Mouse (Mus musculus) erythroblast, embryonic 14.5 days (primary cell): ENCODE measurements around the gene Taf4. TPM values are rescaled to one million over a fixed set of nuclear protein-coding genes. Genes with fewer than 3 reads are reported as not detected.

Source experiments
- H3K27me3 ChIP-seq: 2 replicates; pipeline ENCODE4 v1.6.1; 2012; ENCODE audit warnings: inconsistent platforms; ENCODE audit not compliant: control insufficient read depth
- H3K36me3 ChIP-seq: 2 replicates; pipeline ENCODE4 v1.6.1; 2012; ENCODE audit warnings: mild to moderate bottlenecking, inconsistent platforms; ENCODE audit not compliant: control insufficient read depth
- H3K4me1 ChIP-seq: 2 replicates; pipeline ENCODE4 v1.6.1; 2012; ENCODE audit warnings: inconsistent platforms; ENCODE audit not compliant: control insufficient read depth
- H3K4me3 ChIP-seq: replicated peaks from 2 replicates; pipeline ENCODE3; 2012; ENCODE audit warnings: moderate library complexity, mild to moderate bottlenecking, inconsistent platforms
- H3K9me3 ChIP-seq: 2 replicates; pipeline ENCODE4 v1.6.1; 2012; ENCODE audit warnings: low read length, inconsistent platforms, mixed read lengths; ENCODE audit not compliant: control insufficient read depth
- GATA1 ChIP-seq: IDR thresholded peaks from 2 replicates; pipeline ENCODE4 v1.6.1; 2012; ENCODE audit warnings: low read length, inconsistent platforms, mixed read lengths
- TAL1 ChIP-seq: IDR thresholded peaks from 3 replicates; pipeline ENCODE4 v1.6.1; 2012; ENCODE audit warnings: low read length, inconsistent platforms, mixed read lengths
- polyA plus RNA-seq: library from polyadenylated mRNA; stranded (reverse); fragments of >175 nt; gene quantifications from 2 replicates; pipeline ENCODE4 v1.2.3, GENCODE M21; 2012

The Taf4 gene
- polyA plus RNA-seq, 1 experiment: 2.6 TPM

GRCm38 (mm10) chr2:179931741-179932140 lies 44.7 kb downstream of the Taf4 start:
- peaks cover 98% of the 10 kb centered on the region for H3K36me3 ChIP-seq
- no peaks in the 10 kb centered on the region for H3K9me3 ChIP-seq
- no peak overlapping the region for H3K4me3 ChIP-seq
- H3K27me3 ChIP-seq: no peaks in the 10 kb centered on the region
- no peaks in the 10 kb centered on the region for H3K4me1 ChIP-seq
- TF ChIP-seq GATA1 (no peak), TAL1 (no peak)

DNA sequence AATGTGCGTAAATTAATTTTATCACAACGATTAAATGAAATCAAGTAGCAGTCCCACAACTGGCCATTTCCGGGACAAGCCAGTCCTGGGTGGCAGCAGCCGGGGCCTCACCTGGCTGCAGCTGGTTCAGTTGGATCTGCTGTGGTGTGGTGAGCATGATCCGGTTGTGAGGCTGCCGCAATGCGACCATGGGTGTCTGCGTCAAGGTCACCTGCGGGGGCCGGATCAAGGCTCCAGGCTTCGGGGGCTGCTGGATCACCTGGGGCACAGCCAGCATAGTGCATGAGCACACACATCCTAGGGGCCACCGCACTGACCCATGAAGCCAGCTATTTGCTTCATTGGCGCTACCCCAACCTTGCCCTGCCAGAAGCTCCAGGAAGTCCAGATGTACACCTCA lies 47.3 kb downstream of the Taf4 start:
- Histone ChIP-seq H3K36me3 (peaks cover 98% of the 10 kb centered on the region), H3K27me3 (no peaks in the 10 kb centered on the region), H3K4me3 (no peak overlapping the region), H3K4me1 (no peaks in the 10 kb centered on the region), H3K9me3 (no peaks in the 10 kb centered on the region)
- no peak for TF ChIP-seq TAL1
- TF ChIP-seq GATA1: no peak

GRCm38 (mm10) chr2:179924038-179924437 lies 52.4 kb downstream of the Taf4 start:
- Histone ChIP-seq H3K4me3 (no peak overlapping the region), H3K36me3 (peaks cover 99% of the 10 kb centered on the region), H3K27me3 (no peaks in the 10 kb centered on the region), H3K4me1 (no peaks in the 10 kb centered on the region), H3K9me3 (no peaks in the 10 kb centered on the region)
- TF ChIP-seq TAL1 (no peak), GATA1 (no peak)

GRCm38 (mm10) chr2:179921021-179921653 lies 55.3 kb downstream of the Taf4 start:
- Histone ChIP-seq H3K4me1 (no peaks in the 10 kb centered on the region), H3K36me3 (peaks cover 99% of the 10 kb centered on the region), H3K4me3 (no peak overlapping the region), H3K27me3 (no peaks in the 10 kb centered on the region), H3K9me3 (no peaks in the 10 kb centered on the region)
- TF ChIP-seq GATA1: no peak
- no peak for TF ChIP-seq TAL1

DNA sequence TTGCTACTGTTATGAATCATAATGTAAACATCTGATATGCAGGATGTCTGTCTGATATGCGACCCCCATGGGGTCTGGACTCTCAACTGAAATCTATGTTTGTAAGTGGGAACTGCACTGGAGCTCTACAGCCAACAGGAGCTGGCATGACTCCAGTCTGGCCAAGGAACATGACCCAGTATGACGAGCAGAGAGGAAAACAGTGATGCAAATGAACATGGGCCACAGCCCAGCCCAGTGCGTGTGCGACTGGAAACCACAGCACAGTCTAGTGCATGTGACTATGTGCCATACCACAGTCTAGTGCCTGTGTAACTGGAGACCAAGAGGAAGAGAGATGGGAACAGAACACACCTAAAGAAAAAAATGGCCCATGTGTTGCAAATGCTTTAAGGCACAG lies 56.4 kb downstream of the Taf4 start:
- no peak overlapping the region for H3K4me3 ChIP-seq
- H3K9me3 ChIP-seq: no peaks in the 10 kb centered on the region
- peaks cover 99% of the 10 kb centered on the region for H3K36me3 ChIP-seq
- H3K4me1 ChIP-seq: no peaks in the 10 kb centered on the region
- H3K27me3 ChIP-seq: no peaks in the 10 kb centered on the region
- no peak for TF ChIP-seq TAL1
- TF ChIP-seq GATA1: no peak

- H3K36me3 ChIP-seq: peaks cover 99% of the 10 kb centered on the region
Measured at GRCm38 (mm10) chr2:179916877-179917673, 59.4 kb downstream of the Taf4 start.

DNA sequence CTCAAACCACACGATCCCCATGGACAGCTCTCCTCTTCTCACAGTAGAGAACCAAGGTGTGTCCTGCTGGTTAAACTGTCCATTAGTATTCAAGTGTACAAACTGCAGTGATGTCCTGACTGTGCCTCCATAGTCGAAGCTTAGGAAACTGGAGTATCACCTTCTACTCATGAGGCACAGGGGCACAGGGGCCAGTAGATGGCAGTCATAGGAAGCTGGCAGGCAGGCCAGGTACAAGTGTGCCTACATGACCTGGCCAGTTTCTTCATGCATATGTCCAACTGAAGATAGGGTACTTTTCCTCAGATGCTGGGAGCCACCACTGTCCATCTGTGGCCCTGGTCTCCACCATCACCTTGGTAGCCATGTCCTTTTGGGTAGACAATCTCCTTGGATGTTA lies 62.2 kb downstream of the Taf4 start:
- TF ChIP-seq TAL1 (no peak), GATA1 (no peak)
- Histone ChIP-seq H3K27me3 (no peaks in the 10 kb centered on the region), H3K4me3 (no peak overlapping the region), H3K9me3 (no peaks in the 10 kb centered on the region), H3K36me3 (peaks cover 88% of the 10 kb centered on the region), H3K4me1 (no peaks in the 10 kb centered on the region)

More at GRCm38 (mm10) chr2:179916877-179917673, 59.4 kb downstream of the Taf4 start:
- Histone ChIP-seq H3K4me1 (no peaks in the 10 kb centered on the region), H3K9me3 (no peaks in the 10 kb centered on the region), H3K27me3 (no peaks in the 10 kb centered on the region), H3K4me3 (no peak overlapping the region)
- TF ChIP-seq TAL1 (no peak), GATA1 (no peak)

GRCm38 (mm10) chr2:179913349-179913748 lies 63.1 kb downstream of the Taf4 start:
- Histone ChIP-seq H3K27me3 (no peaks in the 10 kb centered on the region), H3K36me3 (peaks cover 79% of the 10 kb centered on the region), H3K4me1 (no peaks in the 10 kb centered on the region), H3K9me3 (no peaks in the 10 kb centered on the region), H3K4me3 (no peak overlapping the region)
- TF ChIP-seq TAL1 (no peak), GATA1 (no peak)

DNA sequence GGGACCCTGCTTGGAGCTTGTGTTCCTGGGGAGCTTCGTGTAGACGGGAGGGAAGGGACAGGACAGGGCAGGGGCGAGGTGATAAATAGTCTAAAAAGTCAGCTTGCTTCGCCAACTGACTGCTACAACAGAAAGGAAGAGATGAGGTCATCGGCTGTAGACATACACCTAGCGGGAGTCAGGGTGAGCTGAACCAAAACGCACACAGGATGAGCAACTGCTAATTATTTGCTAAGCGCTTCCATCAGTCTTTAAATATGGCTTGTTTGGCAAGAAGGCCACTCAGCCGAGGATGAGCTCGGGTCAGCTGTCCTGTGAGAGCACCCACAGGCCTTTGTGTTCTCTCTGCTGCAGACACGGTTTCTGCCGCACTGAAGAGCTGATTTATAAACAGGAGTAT lies 63.5 kb downstream of the Taf4 start:
- H3K36me3 ChIP-seq: peaks cover 75% of the 10 kb centered on the region
- H3K4me3 ChIP-seq: no peak overlapping the region
- no peaks in the 10 kb centered on the region for H3K4me1 ChIP-seq
- H3K9me3 ChIP-seq: no peaks in the 10 kb centered on the region
- TF ChIP-seq TAL1 (no peak), GATA1 (no peak)
- H3K27me3 ChIP-seq: no peaks in the 10 kb centered on the region

DNA sequence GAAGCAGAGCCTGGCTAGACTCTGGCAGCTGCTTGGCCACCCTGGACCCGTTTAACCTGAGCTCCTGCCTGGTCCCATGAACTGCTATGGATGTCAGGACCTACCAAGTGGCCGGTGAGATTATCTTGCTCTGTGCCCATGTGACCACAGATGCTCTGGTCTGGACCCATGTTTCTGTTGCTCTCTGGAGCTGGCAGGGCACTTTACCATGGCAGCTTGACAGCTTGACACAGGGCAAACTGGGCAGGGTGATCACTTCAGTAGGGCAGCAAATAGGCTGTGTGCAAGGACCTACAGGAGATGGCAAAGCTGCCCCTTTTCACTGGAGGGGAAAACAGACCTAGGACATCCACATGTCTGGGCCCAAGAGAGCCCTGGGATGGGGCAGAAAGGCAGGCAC lies 79.5 kb downstream of the Taf4 start:
- H3K4me3 ChIP-seq: no peak overlapping the region
- no peaks in the 10 kb centered on the region for H3K4me1 ChIP-seq
- H3K9me3 ChIP-seq: no peaks in the 10 kb centered on the region
- TF ChIP-seq GATA1 (no peak), TAL1 (no peak)
- H3K27me3 ChIP-seq: no peaks in the 10 kb centered on the region
- H3K36me3 ChIP-seq: no peaks in the 10 kb centered on the region
